Mouse (Mus musculus): ENCODE data around the gene Egln2. TPM values are rescaled to one million over a fixed set of nuclear protein-coding genes. Genes with fewer than 3 reads are reported as not detected.
A peak's percentile ranks its signal among the peaks of the same experiment; 100 is the strongest.

Egln2 gene
- 10 to 100 TPM; 89.8 to 91.3 TPM for total RNA-seq (2021)

GRCm38 (mm10) chr7:27166614-27167474 lies at the start of gene Egln2:
TSS of gene Egln2 (minus strand) at chr7:27166802.
- DNase-seq: peak; percentile 98
- intact Hi-C loops (cut with DNase I): no loop called here

- intact Hi-C loops (cut with DNase I): no loop called here
- DNase-seq: no peak
Observed at GRCm38 (mm10) chr7:27212626-27213025, 46.0 kb upstream of the Egln2 start.

DNA sequence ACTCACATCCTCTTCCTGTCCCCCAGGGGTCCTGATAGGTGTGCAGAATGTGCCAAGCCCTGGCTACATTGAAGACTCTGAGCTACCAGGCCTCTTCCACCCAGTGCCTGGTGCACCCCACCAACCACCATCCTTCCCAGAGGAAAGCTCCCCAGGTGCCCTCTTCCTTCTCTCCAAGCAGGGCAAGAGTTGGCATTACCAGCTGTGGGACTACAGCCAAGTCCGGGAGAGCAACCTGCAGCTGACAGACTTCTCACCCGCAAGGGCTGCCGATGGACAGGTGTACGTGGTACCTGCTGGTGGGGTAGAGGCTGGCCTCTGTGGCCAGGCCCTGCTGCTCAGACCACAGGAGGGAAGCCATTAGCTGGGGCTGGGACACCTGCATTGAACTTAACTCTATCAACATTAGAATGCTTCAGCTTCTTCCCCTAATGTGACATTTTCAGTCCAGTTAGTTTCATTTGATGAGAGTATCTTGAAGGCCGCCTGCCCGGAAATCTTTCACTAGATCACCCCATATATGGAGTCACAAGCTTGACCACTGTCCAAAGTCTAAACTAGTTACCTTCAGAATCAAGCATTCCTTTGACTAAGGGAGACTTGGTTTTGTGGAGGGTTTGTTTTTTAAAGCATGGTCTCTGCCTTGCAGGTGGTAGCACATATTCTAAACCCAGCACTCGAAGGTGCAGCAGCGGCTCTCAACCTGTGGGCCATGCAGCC lies 37.3 kb upstream of the Egln2 start:
- no peak for DNase-seq
- intact Hi-C loops (cut with DNase I): no loop called here

DNA sequence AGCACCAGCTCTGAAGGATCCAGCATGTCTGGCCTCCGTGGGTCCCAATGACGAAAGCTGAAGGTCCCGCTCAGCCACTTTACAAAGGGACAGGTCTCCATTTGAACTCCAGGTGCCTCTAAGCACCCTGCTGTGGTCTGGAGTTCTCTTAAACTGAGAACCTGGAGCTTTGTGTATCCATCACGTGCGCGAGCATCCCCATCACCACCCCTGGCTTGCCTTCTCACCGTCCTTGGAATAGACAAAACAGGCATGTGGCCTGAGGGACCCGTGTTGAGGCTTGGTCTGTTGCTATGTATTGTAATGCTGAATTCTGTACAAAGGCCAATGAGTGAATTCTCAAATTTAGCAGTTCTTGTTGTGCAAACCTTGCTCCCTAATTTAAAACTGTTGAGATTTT lies 32.2 kb upstream of the Egln2 start:
- no peak for DNase-seq
- intact Hi-C loops (cut with DNase I): no loop called here

DNA sequence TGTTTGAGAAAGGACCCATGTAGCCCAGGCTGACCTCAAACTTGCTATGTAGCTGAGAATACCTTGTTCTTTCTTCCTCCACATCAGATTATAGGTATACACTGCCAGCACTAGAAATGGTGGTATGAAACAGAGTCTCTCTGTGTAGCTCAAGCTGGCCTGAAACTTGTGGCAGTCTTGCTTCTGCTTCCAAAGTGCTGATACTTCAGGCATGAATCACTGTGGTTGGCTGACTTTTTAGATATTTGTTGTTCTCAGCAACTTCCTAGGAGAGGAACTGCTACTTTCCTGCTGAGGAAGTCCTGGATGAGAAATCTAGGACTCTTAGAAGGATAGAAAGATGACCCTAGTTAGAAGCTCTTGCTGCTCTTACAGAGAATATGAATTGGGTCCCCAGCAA lies 31.8 kb upstream of the Egln2 start:
- intact Hi-C loops (cut with DNase I): no loop called here

DNA sequence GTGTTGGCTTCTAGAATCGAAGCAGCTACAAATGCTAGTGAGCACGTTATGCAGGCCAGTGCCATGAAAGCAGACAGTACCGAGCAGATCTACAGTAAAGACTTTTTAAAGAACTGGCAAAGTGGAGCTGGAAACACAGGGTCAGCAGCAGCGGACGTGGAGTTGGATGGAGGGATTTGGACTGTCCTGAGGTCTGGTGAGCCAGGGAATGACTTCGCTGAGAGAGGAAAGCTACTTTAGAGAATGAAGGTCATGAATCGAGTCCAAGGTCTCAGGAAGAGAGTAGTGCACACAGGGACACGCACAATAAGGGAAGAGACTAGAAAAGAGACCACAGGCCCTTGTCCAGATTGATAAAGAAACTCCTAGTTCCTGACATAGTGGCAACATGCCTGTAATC lies 31.0 kb upstream of the Egln2 start:
- no peak for DNase-seq
- intact Hi-C loops (cut with DNase I): no loop called here

More for the DNA sequence above, 31.8 kb upstream of the Egln2 start:
- DNase-seq: no peak

GRCm38 (mm10) chr7:27197136-27197535 lies 30.5 kb upstream of the Egln2 start:
- no peak for DNase-seq
- intact Hi-C loops (cut with DNase I): no loop called here

- intact Hi-C loops (cut with DNase I): no loop called here
Observed at GRCm38 (mm10) chr7:27195681-27196611, 29.3 kb upstream of the Egln2 start, which contains the start of the genes BC024978 and Snrpa. TSS of gene BC024978 (plus strand) at chr7:27195781. TSS of gene Snrpa (minus strand) at chr7:27196271.

GRCm38 (mm10) chr7:27193731-27194130 lies 27.1 kb upstream of the Egln2 start:
- intact Hi-C loops (cut with DNase I): no loop called here
- no peak for DNase-seq

More at GRCm38 (mm10) chr7:27195681-27196611, 29.3 kb upstream of the Egln2 start, which contains the start of the genes BC024978 and Snrpa:
- peak; percentile 94 for DNase-seq

DNA sequence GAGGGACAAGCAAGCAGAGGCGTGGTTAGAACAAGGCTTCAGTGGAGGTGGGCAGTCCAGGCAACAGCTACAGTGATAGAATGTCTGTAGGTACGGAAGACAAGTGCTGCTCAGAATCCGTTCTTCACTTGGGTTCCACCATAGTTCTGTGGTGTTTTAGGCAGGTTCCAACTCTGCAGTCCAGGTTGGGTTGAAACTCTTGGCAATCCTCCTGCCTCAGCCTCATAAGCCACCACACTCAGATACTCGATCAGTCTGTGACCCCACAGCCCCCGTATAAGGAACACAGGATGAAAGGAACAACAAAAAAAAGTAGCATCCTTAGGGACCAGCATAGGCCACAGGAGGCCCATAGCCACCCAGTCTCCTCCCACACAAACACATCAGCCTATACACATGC lies 25.8 kb upstream of the Egln2 start:
- intact Hi-C loops (cut with DNase I): no loop called here
- DNase-seq: no peak

DNA sequence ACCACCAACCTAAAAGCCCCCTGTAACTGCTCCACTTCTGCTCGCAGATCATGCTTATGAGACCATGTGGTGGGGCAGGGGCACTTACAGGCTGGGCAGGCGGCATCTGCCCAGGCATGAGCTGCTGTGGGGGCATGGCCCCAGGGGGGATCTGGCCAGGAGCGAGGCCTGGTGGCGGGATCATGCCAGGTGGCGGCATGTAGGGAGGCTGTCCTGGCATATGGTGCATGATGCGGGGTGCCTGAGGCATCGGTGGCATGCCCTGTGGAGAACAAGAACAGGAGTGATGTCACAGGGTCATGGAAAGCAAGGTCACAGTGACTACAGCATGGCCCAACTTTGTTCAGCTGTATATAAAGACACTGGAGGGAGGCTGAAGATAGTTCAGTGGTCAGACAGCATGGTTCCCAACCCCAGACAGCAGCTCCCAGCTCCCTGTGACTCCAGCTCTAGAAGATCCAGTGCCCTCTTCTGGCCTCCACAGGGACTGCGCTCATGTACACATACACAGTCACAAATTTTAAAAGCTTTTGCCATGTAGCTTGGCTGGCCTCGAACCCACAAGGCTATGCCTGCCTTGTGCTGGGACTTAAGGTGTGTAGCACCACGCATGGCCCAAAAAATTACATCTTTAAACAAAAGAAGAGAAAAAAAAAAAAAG lies 22.8 kb upstream of the Egln2 start:
- DNase-seq: no peak
- intact Hi-C loops (cut with DNase I): no loop called here

DNA sequence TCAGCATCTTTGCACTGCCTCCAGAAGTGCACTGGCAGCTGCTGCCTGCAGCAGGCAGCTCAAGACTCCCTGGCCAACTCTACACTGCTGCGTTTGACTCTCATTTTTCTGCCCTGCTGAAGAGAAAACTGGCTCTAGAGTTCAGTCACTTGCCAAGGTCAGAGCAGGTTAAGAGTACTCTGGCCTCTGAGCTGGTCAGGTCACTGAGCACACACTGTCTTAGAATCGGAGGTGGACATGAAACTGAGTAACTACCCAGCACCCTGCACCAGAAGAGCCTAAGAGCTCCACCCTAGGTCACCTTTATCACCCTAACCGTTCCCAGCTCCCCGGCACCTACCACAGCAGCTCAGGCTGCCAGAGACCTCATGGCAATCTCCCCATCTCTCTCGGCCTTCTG lies 19.4 kb upstream of the Egln2 start:
- intact Hi-C loops (cut with DNase I): no loop called here
- DNase-seq: no peak

- no peak for DNase-seq
- intact Hi-C loops (cut with DNase I): no loop called here
Observed at GRCm38 (mm10) chr7:27184964-27185363, 18.4 kb upstream of the Egln2 start.

DNA sequence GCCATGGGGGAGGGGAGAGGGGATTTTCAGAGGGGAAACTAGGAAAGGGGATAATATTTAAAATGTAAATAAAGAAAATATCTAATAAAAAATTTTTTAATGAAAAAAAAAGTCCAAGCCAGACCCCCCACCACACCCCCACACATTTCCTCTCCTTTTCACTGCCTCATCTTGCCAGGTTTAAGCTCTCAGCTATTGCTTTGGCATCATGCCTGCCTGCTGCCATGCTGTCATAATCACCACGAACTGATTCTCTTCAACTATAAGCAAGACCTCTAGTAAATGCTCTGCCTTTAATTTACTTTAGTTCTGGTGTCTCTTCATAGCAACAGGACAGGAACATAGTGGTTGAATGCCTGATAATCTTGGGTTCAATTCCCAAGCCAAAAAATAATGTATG lies 15.9 kb upstream of the Egln2 start:
- intact Hi-C loops (cut with DNase I): no loop called here
- no peak for DNase-seq

- intact Hi-C loops (cut with DNase I): no loop called here
- no peak for DNase-seq
Observed at GRCm38 (mm10) chr7:27180837-27181695, 14.5 kb upstream of the Egln2 start, which contains the start of the genes Gm21983 and Mia. TSS of gene Gm21983 (minus strand) at chr7:27181086. TSS of gene Mia (minus strand) at chr7:27181157.

GRCm38 (mm10) chr7:27180036-27180435 lies 13.4 kb upstream of the Egln2 start:
- DNase-seq: peak; percentile 77
- intact Hi-C loops (cut with DNase I): no loop called here

DNA sequence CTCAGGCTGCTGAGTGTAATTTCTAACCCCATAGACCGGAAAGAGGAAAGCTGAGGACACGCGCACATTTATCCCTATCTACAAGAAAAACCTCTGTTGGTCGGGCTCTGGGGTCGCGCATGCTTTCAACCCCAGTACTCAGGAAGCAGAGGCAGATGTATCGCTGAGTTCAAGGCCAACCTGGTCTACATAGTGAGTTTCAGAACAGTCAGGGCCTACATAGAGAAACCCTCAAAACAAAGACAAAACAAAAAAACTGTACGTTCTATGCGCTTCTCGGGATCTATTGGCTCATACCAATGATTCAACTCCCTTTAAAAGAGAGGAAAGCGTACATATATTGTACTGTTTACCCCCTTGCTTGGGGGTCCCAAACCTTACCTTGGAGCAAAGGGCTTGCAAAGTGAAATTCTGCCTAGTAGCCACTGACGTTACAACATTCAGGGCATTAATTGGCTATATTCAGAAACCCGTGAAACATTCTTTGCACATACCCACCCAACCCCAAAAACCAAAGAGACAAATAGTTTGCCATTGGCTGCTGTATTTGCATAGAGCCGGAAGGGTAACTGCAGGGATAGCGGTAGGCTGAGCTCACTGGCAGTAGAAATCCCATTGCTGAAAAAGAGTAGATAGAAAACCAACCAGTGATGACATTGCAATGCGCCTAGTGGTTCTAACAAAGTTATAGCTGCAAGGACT lies 12.8 kb upstream of the Egln2 start:
- no peak for DNase-seq
- intact Hi-C loops (cut with DNase I): no loop called here
